Mouse (Mus musculus) forebrain, embryonic 10.5 days (tissue): ENCODE data around the gene Mindy4b-ps. TPM values are rescaled to one million over a fixed set of nuclear protein-coding genes. Genes with fewer than 3 reads are reported as not detected.
A peak's percentile ranks its signal among the peaks of the same experiment; 100 is the strongest.
"Not testable (repeated sequence)": the region's sequence is repeated elsewhere in the genome, so short reads cannot be mapped to it uniquely, and the experiment has no call there.

ENCODE experiments used
- DNase-seq: peaks from one replicate; pipeline ENCODE4 v3.0.0-alpha.2; 2017; ENCODE audit warnings: low spot score; ENCODE audit errors: extremely low spot score
- H3K27ac ChIP-seq: fragments of 300-500 bp; sonication (generic); 2 replicates; pipeline ENCODE4 v1.5.1; 2016; ENCODE audit warnings: mild to moderate bottlenecking
- H3K27me3 ChIP-seq: fragments of 300-500 bp; sonication (generic); 2 replicates; pipeline ENCODE4 v1.6.1; 2016; ENCODE audit warnings: mild to moderate bottlenecking; ENCODE audit not compliant: poor library complexity, severe bottlenecking
- H3K36me3 ChIP-seq: fragments of 300-500 bp; sonication (generic); replicated peaks from 2 replicates; pipeline ENCODE4 v1.6.1; 2016; ENCODE audit warnings: mild to moderate bottlenecking, moderate library complexity
- H3K4me1 ChIP-seq: fragments of 300-500 bp; sonication (generic); 2 replicates; pipeline ENCODE4 v1.6.1; 2016
- H3K4me3 ChIP-seq: fragments of 300-500 bp; sonication (generic); 2 replicates; pipeline ENCODE4 v1.5.1; 2016; ENCODE audit warnings: mild to moderate bottlenecking, moderate library complexity
- H3K9me3 ChIP-seq: fragments of 300-500 bp; sonication (generic); 2 replicates; pipeline ENCODE4 v1.6.1; 2016; ENCODE audit warnings: mild to moderate bottlenecking, moderate library complexity
- WGBS: fragments of 180-500 bp; shearing (Covaris S2); methylation state at CpG from one replicate; pipeline ENCODE4 v1.1.7; 2016; 5-methylcytosine and 5-hydroxymethylcytosine counted together
- polyA plus RNA-seq: library from polyadenylated mRNA; unstranded; fragments of >200 nt; fragmentation: Nextera tagmentation; extraction: Ambion mirVana; gene quantifications from 2 replicates; pipeline ENCODE4 v1.2.1, GENCODE M21; 2016

Gene Mindy4b-ps
- polyA plus RNA-seq = not detected in 2 replicates

GRCm38 (mm10) chr3:58822211-58822610 is at the start of gene Mindy4b-ps:
Gene Mindy4b-ps, minus strand, starts transcription at chr3:58822311.
- Histone ChIP-seq H3K36me3 (no peaks in the 10 kb centered on the region), H3K9me3 (no peaks in the 10 kb centered on the region), H3K4me3 (no peak within 1 kb of the TSS), H3K27ac (no peak within 1 kb of the TSS), H3K4me1 (peaks cover 23% of the 10 kb centered on the region), H3K27me3 (peaks cover 47% of the 10 kb centered on the region)
- no peak for DNase-seq
- WGBS = 76% methylated on average over 4 of the region's 4 CpGs

DNA sequence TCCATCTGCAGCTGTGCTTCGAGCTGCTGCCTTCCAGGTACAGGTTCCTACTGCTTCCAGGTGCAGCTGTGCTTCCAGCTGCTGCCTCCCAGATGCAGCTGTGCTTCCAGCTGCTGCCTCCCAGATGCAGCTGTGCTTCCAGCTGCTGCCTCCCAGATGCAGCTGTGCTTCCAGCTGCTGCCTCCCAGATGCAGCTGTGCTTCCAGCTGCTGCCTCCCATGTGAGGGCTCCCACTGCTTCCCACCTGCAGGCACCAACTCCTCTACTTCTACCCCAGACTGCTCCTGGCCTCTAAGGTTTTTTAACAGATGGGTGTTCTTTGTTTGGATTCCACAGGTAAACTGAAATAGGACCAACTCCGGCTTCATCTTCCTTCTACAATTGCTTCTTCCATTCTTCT is 49.8 kb upstream of the Mindy4b-ps start:
- H3K36me3 ChIP-seq, DNase-seq, H3K27ac ChIP-seq, H3K27me3 ChIP-seq, H3K4me3 ChIP-seq, H3K9me3 ChIP-seq, H3K4me1 ChIP-seq: not testable (repeated sequence)
- WGBS = 88% methylated on average over 2 of the region's 2 CpGs

GRCm38 (mm10) chr3:58865690-58866089 is 43.6 kb upstream of the Mindy4b-ps start:
- H3K9me3 ChIP-seq = no peaks in the 10 kb centered on the region
- no peaks in the 10 kb centered on the region for H3K27me3 ChIP-seq
- no peak overlapping the region for H3K4me3 ChIP-seq
- no peaks in the 10 kb centered on the region for H3K36me3 ChIP-seq
- no peak overlapping the region for H3K27ac ChIP-seq
- 80% methylated on average over 7 of the region's 7 CpGs for WGBS
- no peak for DNase-seq
- peaks cover 11% of the 10 kb centered on the region for H3K4me1 ChIP-seq

DNA sequence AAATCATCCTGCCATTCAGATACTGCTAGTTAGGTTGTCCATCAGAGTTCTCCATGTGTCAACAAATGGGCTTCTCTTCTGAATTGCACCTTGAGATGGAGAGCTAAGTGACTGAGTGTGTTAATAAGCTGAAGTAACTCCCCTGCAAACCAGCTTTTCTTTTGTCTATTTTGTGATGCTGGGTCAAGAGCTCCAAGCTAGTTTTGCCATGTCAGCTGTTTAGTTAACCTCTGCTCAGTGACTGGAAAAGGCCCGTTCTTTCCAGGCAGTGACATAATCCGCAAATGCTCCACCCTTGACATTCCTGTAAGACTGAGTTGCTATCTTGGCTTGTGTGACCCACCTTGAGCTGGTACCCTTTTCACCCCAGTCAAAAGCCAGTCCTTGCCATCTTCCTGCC is 40.9 kb upstream of the Mindy4b-ps start:
- DNase-seq = no peak
- Histone ChIP-seq H3K4me1 (peaks cover 11% of the 10 kb centered on the region), H3K4me3 (no peak overlapping the region), H3K27ac (no peak overlapping the region), H3K27me3 (no peaks in the 10 kb centered on the region), H3K36me3 (no peaks in the 10 kb centered on the region), H3K9me3 (no peaks in the 10 kb centered on the region)
- 82% methylated on average over 2 of the region's 2 CpGs for WGBS

DNA sequence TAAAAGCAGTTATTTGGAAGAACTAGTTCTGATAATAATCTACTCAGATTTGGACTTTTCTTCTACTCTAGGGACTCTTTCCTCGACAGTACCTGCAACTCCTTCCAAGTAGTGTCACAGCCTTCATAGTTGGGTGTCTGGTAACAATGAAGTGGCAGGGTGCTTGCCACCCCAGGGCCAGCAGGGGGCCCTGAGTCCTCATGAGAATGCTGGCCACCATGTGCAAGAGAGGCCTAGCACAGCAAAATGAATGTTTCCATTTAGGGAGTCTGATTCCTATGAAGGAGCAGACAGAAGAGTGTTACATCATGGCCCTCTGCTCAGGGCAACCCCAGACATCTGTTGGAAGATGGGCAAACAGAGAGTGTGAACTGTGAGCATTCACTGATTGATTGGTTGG is 21.3 kb upstream of the Mindy4b-ps start:
- Histone ChIP-seq H3K4me1 (no peaks in the 10 kb centered on the region), H3K4me3 (no peak overlapping the region), H3K9me3 (no peaks in the 10 kb centered on the region), H3K27me3 (no peaks in the 10 kb centered on the region), H3K27ac (no peak overlapping the region), H3K36me3 (no peaks in the 10 kb centered on the region)
- WGBS = 54% methylated on average over 1 of the region's 1 CpGs
- DNase-seq = no peak

DNA sequence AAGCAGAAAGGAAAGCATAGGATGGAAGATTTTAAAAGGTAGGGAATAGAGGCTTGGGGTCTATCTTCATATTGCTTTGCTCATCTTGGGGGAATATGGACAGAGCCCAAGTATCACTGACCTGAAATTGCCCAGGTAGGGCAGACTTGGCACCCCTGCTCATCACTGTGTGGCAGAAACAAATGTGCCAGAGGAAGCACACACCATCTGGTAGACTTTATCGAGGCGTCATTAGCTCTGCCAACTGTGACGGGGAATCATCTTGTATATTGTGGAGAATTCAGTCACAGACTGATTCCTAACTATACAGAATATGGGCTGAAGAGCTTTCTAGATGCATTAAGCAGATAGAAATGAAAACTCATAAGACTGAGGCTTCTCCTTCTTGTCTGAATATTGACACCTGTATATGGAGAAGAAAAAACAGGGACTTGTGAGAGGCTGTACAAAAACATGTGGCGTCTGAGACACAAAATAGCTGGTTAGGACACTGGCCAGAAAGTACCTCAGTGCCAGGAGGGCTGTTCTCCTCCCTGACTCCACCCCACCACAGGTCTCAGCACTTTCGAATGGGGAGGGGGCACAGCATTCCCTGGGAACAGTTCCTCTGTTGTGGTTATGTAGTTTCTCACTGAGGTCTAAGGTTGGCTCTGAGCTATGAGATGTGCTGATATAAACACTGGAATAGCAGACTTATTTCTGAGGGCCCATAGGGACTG is 11.5 kb upstream of the Mindy4b-ps start:
- no peak for DNase-seq
- WGBS = 92% methylated on average over 5 of the region's 5 CpGs
- H3K27me3 ChIP-seq = peaks cover 17% of the 10 kb centered on the region

GRCm38 (mm10) chr3:58832888-58833287 is 10.8 kb upstream of the Mindy4b-ps start:
- Histone ChIP-seq H3K4me1 (no peaks in the 10 kb centered on the region), H3K27me3 (peaks cover 24% of the 10 kb centered on the region), H3K36me3 (no peaks in the 10 kb centered on the region), H3K9me3 (no peaks in the 10 kb centered on the region), H3K4me3 (no peak overlapping the region), H3K27ac (no peak overlapping the region)
- no peak for DNase-seq
- WGBS = 83% methylated on average over 2 of the region's 2 CpGs

More for the DNA sequence above, 11.5 kb upstream of the Mindy4b-ps start:
- no peaks in the 10 kb centered on the region for H3K4me1 ChIP-seq
- H3K4me3 ChIP-seq = no peak overlapping the region
- no peaks in the 10 kb centered on the region for H3K36me3 ChIP-seq
- no peaks in the 10 kb centered on the region for H3K9me3 ChIP-seq
- no peak overlapping the region for H3K27ac ChIP-seq

GRCm38 (mm10) chr3:58831586-58831985 is 9.5 kb upstream of the Mindy4b-ps start:
- peaks cover 34% of the 10 kb centered on the region for H3K27me3 ChIP-seq
- no peaks in the 10 kb centered on the region for H3K36me3 ChIP-seq
- DNase-seq = no peak
- no peaks in the 10 kb centered on the region for H3K9me3 ChIP-seq
- no peak overlapping the region for H3K4me3 ChIP-seq
- no peak overlapping the region for H3K27ac ChIP-seq
- peaks cover 6% of the 10 kb centered on the region for H3K4me1 ChIP-seq
- 91% methylated on average over 5 of the region's 5 CpGs for WGBS

DNA sequence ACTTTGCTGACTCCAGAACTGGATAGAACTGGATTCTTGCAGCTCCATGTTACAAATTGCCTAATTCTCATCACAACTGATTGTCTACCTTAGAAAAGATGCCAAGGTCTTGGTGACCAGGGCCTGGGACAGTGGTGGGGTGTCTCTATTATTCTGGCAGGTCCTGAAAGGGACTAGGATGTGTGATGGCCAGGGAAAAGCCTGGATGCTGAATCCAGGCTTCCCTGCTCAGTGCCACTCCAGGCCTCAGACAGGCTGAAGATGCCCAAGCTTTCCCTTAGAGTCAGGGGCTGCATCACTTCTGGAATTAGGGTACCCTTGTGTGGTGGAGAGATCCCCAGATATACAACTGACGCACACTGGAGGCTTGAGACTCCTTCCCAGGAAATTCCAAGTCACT is 7.8 kb upstream of the Mindy4b-ps start:
- Histone ChIP-seq H3K36me3 (no peaks in the 10 kb centered on the region), H3K27ac (no peak overlapping the region), H3K4me1 (peaks cover 16% of the 10 kb centered on the region), H3K27me3 (peaks cover 34% of the 10 kb centered on the region), H3K4me3 (no peak overlapping the region), H3K9me3 (no peaks in the 10 kb centered on the region)
- DNase-seq = no peak
- 78% methylated on average over 1 of the region's 1 CpGs for WGBS

DNA sequence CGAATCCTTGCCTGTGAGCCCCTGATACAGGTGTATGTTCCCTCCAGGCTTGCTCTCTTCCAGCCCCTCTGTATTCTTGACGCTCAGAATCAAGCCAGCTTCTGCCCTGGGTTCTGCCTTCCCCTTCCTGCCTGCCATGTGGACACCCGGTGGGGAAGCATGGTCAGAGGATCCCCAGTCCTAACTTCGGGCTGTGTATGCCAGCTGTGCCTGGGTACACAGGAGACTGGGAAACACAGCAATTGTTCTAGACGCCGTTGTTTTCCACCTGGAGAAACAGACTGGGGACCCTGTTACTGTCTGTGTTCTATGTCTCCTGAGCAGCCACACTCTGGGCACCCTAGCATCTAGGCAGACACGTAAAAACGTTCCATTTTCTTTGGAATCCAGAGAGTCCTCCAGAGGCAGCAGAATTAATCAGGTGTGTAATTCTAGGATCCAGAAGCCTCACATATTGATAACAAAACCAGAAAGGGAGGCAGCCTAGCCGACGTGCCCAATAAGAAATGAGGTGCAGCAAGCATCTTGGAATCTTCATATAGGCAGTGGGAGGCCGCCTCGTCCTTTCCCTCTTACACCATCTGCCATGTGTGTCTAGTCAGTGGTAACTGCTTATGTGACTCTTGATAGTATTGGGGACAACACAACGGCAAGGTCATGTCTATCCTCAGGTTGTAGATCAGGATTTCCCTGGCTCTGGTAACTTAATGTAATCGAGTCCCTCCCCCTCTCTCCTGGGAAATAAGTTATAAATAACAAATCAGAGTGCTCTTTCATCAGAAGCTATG is 6.4 kb upstream of the Mindy4b-ps start:
- Histone ChIP-seq H3K4me1 (peaks cover 16% of the 10 kb centered on the region), H3K27me3 (peaks cover 40% of the 10 kb centered on the region), H3K9me3 (no peaks in the 10 kb centered on the region), H3K4me3 (no peak overlapping the region), H3K36me3 (no peaks in the 10 kb centered on the region), H3K27ac (no peak overlapping the region)
- no peak for DNase-seq
- 89% methylated on average over 14 of the region's 14 CpGs for WGBS

DNA sequence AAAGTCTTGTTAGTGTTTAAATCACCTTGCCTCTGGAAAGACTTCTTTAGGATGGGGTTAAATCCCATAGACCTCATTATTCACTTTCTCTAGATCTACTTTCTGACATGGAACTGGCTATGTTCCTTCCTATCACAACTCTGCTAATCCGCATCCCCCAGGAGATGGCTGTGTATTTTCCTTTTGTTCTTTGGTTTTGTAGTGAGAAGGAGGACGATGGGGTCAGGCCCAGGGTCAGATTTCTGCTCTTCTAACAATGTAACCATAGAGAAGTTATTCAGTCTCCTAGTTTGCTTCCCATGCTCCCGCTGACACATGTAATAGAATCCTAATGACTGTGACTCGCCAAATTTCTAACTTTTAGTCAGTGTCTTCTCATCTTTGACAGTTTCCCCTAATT is 4.2 kb upstream of the Mindy4b-ps start:
- WGBS = 5% methylated on average over 4 of the region's 4 CpGs
- H3K27me3 ChIP-seq = peaks cover 53% of the 10 kb centered on the region
- H3K9me3 ChIP-seq = no peaks in the 10 kb centered on the region
- no peaks in the 10 kb centered on the region for H3K36me3 ChIP-seq
- H3K4me1 ChIP-seq = peaks cover 16% of the 10 kb centered on the region
- H3K27ac ChIP-seq = no peak overlapping the region
- no peak overlapping the region for H3K4me3 ChIP-seq
- peak; percentile 44 for DNase-seq

DNA sequence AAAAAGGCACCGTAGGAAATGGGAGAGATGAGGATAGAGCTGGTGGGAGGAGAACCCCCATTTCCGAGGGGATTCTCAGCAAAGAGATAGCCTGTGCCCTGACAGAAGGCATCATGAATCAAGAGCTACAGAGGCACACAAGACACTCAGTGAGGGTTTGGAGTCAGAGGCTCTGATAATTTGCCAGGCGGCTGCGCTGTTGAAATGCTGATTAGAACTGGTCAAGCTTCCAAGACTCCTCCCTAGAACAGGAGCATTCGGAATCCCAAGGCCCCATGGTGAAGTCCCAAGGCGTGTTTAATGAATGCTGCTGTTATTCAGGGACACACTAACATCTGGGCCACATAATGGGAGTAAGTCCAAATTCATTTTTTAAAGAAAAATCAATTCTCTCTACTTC is 4.8 kb downstream of the Mindy4b-ps start:
- WGBS = 40% methylated on average over 6 of the region's 6 CpGs
- Histone ChIP-seq H3K27me3 (peaks cover 29% of the 10 kb centered on the region), H3K4me3 (no peak overlapping the region), H3K27ac (no peak overlapping the region), H3K9me3 (no peaks in the 10 kb centered on the region), H3K36me3 (no peaks in the 10 kb centered on the region), H3K4me1 (peaks cover 13% of the 10 kb centered on the region; the same call in 1 of the 2 replicates)
- no peak for DNase-seq

- no peak for DNase-seq
- H3K9me3 ChIP-seq = no peaks in the 10 kb centered on the region
- H3K4me1 ChIP-seq = peaks cover 24% of the 10 kb centered on the region
- H3K36me3 ChIP-seq = no peaks in the 10 kb centered on the region
- no peak overlapping the region for H3K27ac ChIP-seq
- peaks cover 14% of the 10 kb centered on the region; the same call in 1 of the 2 replicates for H3K27me3 ChIP-seq
- WGBS = 95% methylated on average over 3 of the region's 3 CpGs
- H3K4me3 ChIP-seq = no peak overlapping the region
Observed at GRCm38 (mm10) chr3:58814191-58814590, 7.9 kb downstream of the Mindy4b-ps start.
